Mouse (Mus musculus): ENCODE data around the gene Bcl9l.

The Bcl9l gene

DNA sequence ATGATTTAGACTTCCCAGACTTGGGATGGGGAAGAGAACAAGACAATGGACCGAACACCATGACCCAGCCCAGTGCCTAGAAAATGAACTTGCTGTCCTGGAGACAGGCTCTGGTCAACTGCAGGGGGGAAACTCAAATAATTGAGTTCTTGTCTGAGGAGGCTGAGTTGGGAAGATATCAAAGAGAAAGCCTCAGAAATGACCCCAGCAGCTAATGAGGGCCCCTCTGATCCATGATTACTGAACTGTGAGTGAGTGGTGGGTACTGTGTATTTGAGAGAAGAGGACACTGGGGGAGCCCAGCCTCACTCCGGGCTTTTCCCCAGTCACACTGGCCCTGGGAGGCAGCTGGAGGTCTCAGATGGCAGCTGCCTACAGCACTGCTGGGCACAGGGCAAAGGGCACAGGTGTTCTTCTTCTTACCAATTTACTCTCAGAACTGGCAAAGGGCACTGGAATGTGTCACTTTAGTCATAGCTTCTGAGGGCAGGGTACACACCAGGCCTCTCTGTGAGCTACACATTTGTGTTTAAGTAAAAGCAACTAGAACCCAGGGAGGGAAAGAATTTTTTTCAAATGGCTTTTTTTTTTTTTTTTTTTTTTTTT, 57.3 kb downstream of the Bcl9l start:
- ATAC-seq (ENCODE audit: insufficient number of reproducible peaks, low FRiP score, low TSS enrichment): no peak

DNA sequence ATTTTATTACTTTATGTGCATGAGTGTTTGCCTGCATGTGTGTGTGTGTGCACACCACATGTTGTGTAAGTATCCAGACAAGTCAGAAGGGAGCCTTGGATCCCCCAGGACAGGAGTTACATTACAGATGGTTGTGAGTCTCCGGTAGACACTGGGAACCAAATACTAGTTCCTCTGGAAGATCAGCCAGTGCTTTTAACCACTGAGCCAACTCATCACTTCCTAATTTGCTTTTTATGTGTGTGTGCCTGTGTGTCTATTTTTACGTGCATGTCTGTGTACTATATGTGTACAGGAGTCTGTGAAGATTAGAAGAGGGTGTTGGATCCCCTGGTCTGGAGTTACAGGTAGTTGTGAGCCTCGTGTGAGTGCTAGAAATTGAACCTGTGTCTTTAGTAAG, 58.1 kb downstream of the Bcl9l start:
- ATAC-seq (ENCODE audit: insufficient number of reproducible peaks, low FRiP score, low TSS enrichment): no peak

- ATAC-seq (ENCODE audit: insufficient number of reproducible peaks, low FRiP score, low TSS enrichment): no peak
Observed at GRCm38 (mm10) chr9:44542364-44542763, 59.7 kb downstream of the Bcl9l start.

GRCm38 (mm10) chr9:44544986-44545385, 62.4 kb downstream of the Bcl9l start:
- no peak for ATAC-seq (ENCODE audit: insufficient number of reproducible peaks, low FRiP score, low TSS enrichment)

DNA sequence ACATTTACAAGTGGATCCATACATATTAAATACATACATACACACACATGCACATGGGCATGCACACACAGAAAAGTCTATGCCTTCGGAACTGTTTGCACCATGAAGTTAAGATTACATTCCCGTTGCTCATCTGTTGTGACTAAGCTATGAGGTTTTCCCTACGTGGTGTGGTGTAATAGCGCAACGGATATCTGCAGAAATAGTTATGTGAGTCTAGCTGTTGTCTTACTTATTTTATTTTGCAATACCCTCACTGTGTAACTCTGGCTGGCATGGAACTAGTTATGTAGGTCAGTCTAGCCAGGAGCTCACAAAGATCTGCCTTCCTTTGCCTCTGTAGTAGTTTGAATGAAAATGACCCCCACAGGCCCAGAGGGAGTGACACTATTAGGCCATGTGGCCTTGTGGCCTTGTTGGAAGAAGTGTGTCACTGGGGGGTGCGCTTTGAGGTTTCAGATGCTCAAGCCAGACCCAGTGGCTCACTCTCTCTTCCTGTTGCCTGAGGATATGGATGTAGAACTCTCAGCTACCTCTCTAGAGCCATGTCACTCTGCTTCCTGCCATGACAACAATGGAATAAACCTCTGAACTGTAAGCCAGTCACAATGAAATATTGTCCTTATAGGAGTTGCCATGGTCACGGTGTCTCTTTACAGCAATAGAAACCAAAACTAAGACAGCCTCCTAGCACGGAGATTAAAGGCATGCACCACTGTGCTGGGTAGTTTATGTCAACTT, 66.0 kb downstream of the Bcl9l start:
- ATAC-seq (ENCODE audit: insufficient number of reproducible peaks, low FRiP score, low TSS enrichment): no peak

DNA sequence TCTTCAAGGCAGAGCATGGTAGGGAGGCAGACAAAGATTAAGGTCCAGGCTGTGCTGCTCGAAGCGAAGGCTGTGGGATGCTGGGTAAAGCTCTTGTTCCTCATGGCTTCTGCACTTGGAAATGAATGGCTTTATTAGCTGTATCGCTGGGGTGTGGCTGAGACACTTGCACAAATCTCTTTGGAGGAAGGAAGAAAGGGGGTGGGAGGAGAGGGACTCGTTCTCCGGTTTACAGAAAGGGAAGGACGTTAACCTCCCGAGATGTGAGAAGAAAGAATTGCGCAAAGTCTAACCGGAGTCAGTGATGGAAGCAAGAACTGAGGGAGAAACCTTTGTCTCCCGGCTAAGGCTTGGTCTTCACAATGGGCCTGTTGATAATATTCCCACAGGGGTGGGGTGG, 68.5 kb downstream of the Bcl9l start:
- no peak for ATAC-seq (ENCODE audit: insufficient number of reproducible peaks, low FRiP score, low TSS enrichment)

- ATAC-seq (ENCODE audit: insufficient number of reproducible peaks, low FRiP score, low TSS enrichment): no peak
Observed at GRCm38 (mm10) chr9:44552161-44552560, 69.5 kb downstream of the Bcl9l start.

All from cerebellum, adult (tissue).